Mouse (Mus musculus) G1E (cell line): ENCODE measurements around the gene Icos. TPM values are rescaled to one million over a fixed set of nuclear protein-coding genes. Genes with fewer than 3 reads are reported as not detected.

ENCODE experiments used
- ATAC-seq: 2 replicates; pipeline ENCODE4 v1.8.0; 2016; ENCODE audit warnings: mild to moderate bottlenecking; ENCODE audit not compliant: insufficient number of reproducible peaks, poor library complexity, low FRiP score, severe bottlenecking; ENCODE audit errors: extremely low read depth
- DNase-seq: peaks from one replicate; pipeline ENCODE4 v3.0.0; 2012; ENCODE audit warnings: low spot score
- H3K27me3 ChIP-seq: 2 replicates; pipeline ENCODE4 v1.6.1; 2012; ENCODE audit warnings: mild to moderate bottlenecking, low read length, inconsistent platforms; ENCODE audit not compliant: insufficient read depth
- H3K36me3 ChIP-seq: replicated peaks from 2 replicates; pipeline ENCODE3; 2012; ENCODE audit warnings: mild to moderate bottlenecking, inconsistent platforms
- H3K4me1 ChIP-seq: 2 replicates; pipeline ENCODE4 v1.6.1; 2012; ENCODE audit warnings: low read depth, low read length, inconsistent platforms, mixed read lengths; ENCODE audit not compliant: insufficient read depth
- H3K4me3 ChIP-seq: 2 replicates; pipeline ENCODE4 v1.5.1; 2012; ENCODE audit warnings: low read depth, mild to moderate bottlenecking, inconsistent platforms, low read length, moderate library complexity, mixed read lengths
- H3K9me3 ChIP-seq: replicated peaks from 2 replicates; pipeline ENCODE4 v1.6.1; 2012; ENCODE audit warnings: inconsistent platforms
- CTCF ChIP-seq: IDR thresholded peaks from 2 replicates; pipeline ENCODE4 v1.5.1; 2012; ENCODE audit warnings: low read depth, low read length, inconsistent platforms, mixed read lengths
- GATA1 ChIP-seq: IDR thresholded peaks from 2 replicates; pipeline ENCODE4 v1.6.1; 2012; ENCODE audit warnings: borderline replicate concordance, low read length, inconsistent platforms, mixed read lengths
- GATA2 ChIP-seq: IDR thresholded peaks from 2 replicates; pipeline ENCODE4 v1.6.1; 2012; ENCODE audit warnings: low read depth, low read length, inconsistent platforms, borderline replicate concordance
- POLR2AphosphoS5 ChIP-seq: IDR thresholded peaks from 2 replicates; pipeline ENCODE4 v1.6.1; 2012; ENCODE audit warnings: low read depth, low read length, inconsistent platforms; ENCODE audit not compliant: insufficient replicate concordance
- TAL1 ChIP-seq: conservative IDR thresholded peaks from 2 replicates; pipeline ENCODE4 v1.6.1; 2012; ENCODE audit warnings: low read depth, low read length, inconsistent platforms, mixed read lengths
- polyA plus RNA-seq: library from polyadenylated mRNA; stranded (reverse); fragments of >175 nt; gene quantifications from 2 replicates; pipeline ENCODE4 v1.2.3, GENCODE M21; 2012
- total RNA-seq, 2 experiments: library from RNA; stranded (forward) in 1 of 2; stranded (reverse) in 1 of 2; fragments of 200-1000 nt in 1 of 2; fragments of >200 nt in 1 of 2; fragmentation: Nextera tagmentation in 1 of 2; gene quantifications; 2 replicates each; pipeline ENCODE4 v1.2.3; 2014 to 2017

Icos gene
- not detected in 2 replicates for total RNA-seq (2014; fragmentation: Nextera tagmentation)
- total RNA-seq (2017) = 0.33 TPM in 1 of 2 replicates, not detected in the other
- not detected in 2 replicates for polyA plus RNA-seq

GRCm38 (mm10) chr1:60977641-60978040 is at the start of gene Icos:
Icos (plus strand) TSS chr1:60977927.
- DNase-seq = no peak
- no peaks in the 10 kb centered on the region for H3K4me1 ChIP-seq
- no peak within 1 kb of the TSS for H3K4me3 ChIP-seq
- H3K9me3 ChIP-seq = no peaks in the 10 kb centered on the region
- no peaks in the 10 kb centered on the region for H3K27me3 ChIP-seq
- ATAC-seq = no peak
- TF ChIP-seq GATA1 = no peak
- no peak for TF ChIP-seq CTCF
- TF ChIP-seq GATA2 = no peak
- TF ChIP-seq POLR2AphosphoS5 = no peak
- TF ChIP-seq TAL1 = no peak
- no peaks in the 10 kb centered on the region for H3K36me3 ChIP-seq

- H3K4me1 ChIP-seq = no peaks in the 10 kb centered on the region
- H3K9me3 ChIP-seq = no peaks in the 10 kb centered on the region
- ATAC-seq = no peak
- DNase-seq = no peak
- no peaks in the 10 kb centered on the region for H3K36me3 ChIP-seq
- TF ChIP-seq POLR2AphosphoS5 (no peak), CTCF (no peak), TAL1 (no peak), GATA1 (no peak), GATA2 (no peak)
- H3K27me3 ChIP-seq = peaks cover 11% of the 10 kb centered on the region
- H3K4me3 ChIP-seq = no peak overlapping the region
Measured at GRCm38 (mm10) chr1:60929036-60929435, 48.7 kb upstream of the Icos start.

- no peaks in the 10 kb centered on the region for H3K4me1 ChIP-seq
- no peaks in the 10 kb centered on the region for H3K9me3 ChIP-seq
- no peak for ATAC-seq
- no peak overlapping the region for H3K4me3 ChIP-seq
- H3K27me3 ChIP-seq = peaks cover 11% of the 10 kb centered on the region
- no peak for TF ChIP-seq TAL1
- TF ChIP-seq GATA2 = no peak
- no peak for TF ChIP-seq CTCF
- TF ChIP-seq GATA1 = no peak
- no peak for TF ChIP-seq POLR2AphosphoS5
- H3K36me3 ChIP-seq = no peaks in the 10 kb centered on the region
- no peak for DNase-seq
Measured at GRCm38 (mm10) chr1:60930397-60930796, 47.3 kb upstream of the Icos start.

GRCm38 (mm10) chr1:60935968-60936581 is 41.7 kb upstream of the Icos start:
- DNase-seq (no peak), ATAC-seq (no peak)
- TF ChIP-seq POLR2AphosphoS5 (no peak), TAL1 (no peak), CTCF (no peak), GATA1 (no peak), GATA2 (no peak)
- Histone ChIP-seq H3K9me3 (no peaks in the 10 kb centered on the region), H3K4me1 (no peaks in the 10 kb centered on the region), H3K36me3 (no peaks in the 10 kb centered on the region), H3K4me3 (no peak overlapping the region), H3K27me3 (peaks cover 3% of the 10 kb centered on the region; the same call in 1 of the 2 replicates)

- H3K4me1 ChIP-seq = no peaks in the 10 kb centered on the region
Measured at GRCm38 (mm10) chr1:60936963-60937711, 40.6 kb upstream of the Icos start.

GRCm38 (mm10) chr1:60938256-60938655 is 39.5 kb upstream of the Icos start:
- no peak for DNase-seq
- no peaks in the 10 kb centered on the region for H3K9me3 ChIP-seq
- no peaks in the 10 kb centered on the region for H3K36me3 ChIP-seq
- ATAC-seq = no peak
- TF ChIP-seq GATA2 = no peak
- TF ChIP-seq GATA1 = no peak
- no peak for TF ChIP-seq CTCF
- H3K4me3 ChIP-seq = no peak overlapping the region
- H3K4me1 ChIP-seq = no peaks in the 10 kb centered on the region
- peaks cover 3% of the 10 kb centered on the region; the same call in 1 of the 2 replicates for H3K27me3 ChIP-seq

More at GRCm38 (mm10) chr1:60936963-60937711, 40.6 kb upstream of the Icos start:
- TF ChIP-seq GATA2 = no peak
- no peak for DNase-seq
- H3K9me3 ChIP-seq = no peaks in the 10 kb centered on the region
- peaks cover 3% of the 10 kb centered on the region; the same call in 1 of the 2 replicates for H3K27me3 ChIP-seq
- no peaks in the 10 kb centered on the region for H3K36me3 ChIP-seq
- H3K4me3 ChIP-seq = no peak overlapping the region
- no peak for ATAC-seq
